Mouse (Mus musculus) forebrain, embryonic 12.5 days (tissue): ENCODE data around the gene Tead1. TPM values are rescaled to one million over a fixed set of nuclear protein-coding genes. Genes with fewer than 3 reads are reported as not detected.
A peak's percentile ranks its signal among the peaks of the same experiment; 100 is the strongest.

Experiments used
- ATAC-seq: fragments of 200-750 bp; cut with Nextera tagmentation; 2 replicates; pipeline ENCODE4 v1.8.0; 2017; ENCODE audit warnings: moderate TSS enrichment; ENCODE audit not compliant: low FRiP score
- H3K27ac ChIP-seq: fragments of 300-500 bp; sonication (generic); 2 replicates; pipeline ENCODE4 v1.5.1; 2016; ENCODE audit warnings: mild to moderate bottlenecking
- H3K27me3 ChIP-seq: fragments of 300-500 bp; sonication (generic); 2 replicates; pipeline ENCODE4 v1.6.1; 2016; ENCODE audit warnings: mild to moderate bottlenecking
- H3K36me3 ChIP-seq: fragments of 300-500 bp; sonication (generic); replicated peaks from 2 replicates; pipeline ENCODE4 v1.6.1; 2016; ENCODE audit warnings: mild to moderate bottlenecking
- H3K4me1 ChIP-seq: fragments of 300-500 bp; sonication (generic); 2 replicates; pipeline ENCODE4 v1.6.1; 2016
- H3K4me2 ChIP-seq: fragments of 300-500 bp; sonication (generic); 2 replicates; pipeline ENCODE4 v1.6.1; 2016; ENCODE audit warnings: mild to moderate bottlenecking, moderate library complexity
- H3K4me3 ChIP-seq: fragments of 300-500 bp; sonication (generic); replicated peaks from 2 replicates; pipeline ENCODE4 v1.5.1; 2016; ENCODE audit warnings: mild to moderate bottlenecking
- H3K9ac ChIP-seq: fragments of 300-500 bp; sonication (generic); 2 replicates; pipeline ENCODE4 v1.6.1; 2016; ENCODE audit warnings: mild to moderate bottlenecking
- H3K9me3 ChIP-seq: fragments of 300-500 bp; sonication (generic); 2 replicates; pipeline ENCODE4 v1.6.1; 2016
- WGBS: fragments of 180-500 bp; shearing (Covaris S2); methylation state at CpG from one replicate; pipeline ENCODE4 v1.1.7; 2016; 5-methylcytosine and 5-hydroxymethylcytosine counted together
- polyA plus RNA-seq: library from polyadenylated mRNA; unstranded; fragments of >200 nt; fragmentation: Nextera tagmentation; extraction: Ambion mirVana; gene quantifications from 2 replicates; pipeline ENCODE4 v1.2.1, GENCODE M21; 2016

The Tead1 gene
- polyA plus RNA-seq, 1 experiment from 2014 or later = 28.3 TPM

DNA sequence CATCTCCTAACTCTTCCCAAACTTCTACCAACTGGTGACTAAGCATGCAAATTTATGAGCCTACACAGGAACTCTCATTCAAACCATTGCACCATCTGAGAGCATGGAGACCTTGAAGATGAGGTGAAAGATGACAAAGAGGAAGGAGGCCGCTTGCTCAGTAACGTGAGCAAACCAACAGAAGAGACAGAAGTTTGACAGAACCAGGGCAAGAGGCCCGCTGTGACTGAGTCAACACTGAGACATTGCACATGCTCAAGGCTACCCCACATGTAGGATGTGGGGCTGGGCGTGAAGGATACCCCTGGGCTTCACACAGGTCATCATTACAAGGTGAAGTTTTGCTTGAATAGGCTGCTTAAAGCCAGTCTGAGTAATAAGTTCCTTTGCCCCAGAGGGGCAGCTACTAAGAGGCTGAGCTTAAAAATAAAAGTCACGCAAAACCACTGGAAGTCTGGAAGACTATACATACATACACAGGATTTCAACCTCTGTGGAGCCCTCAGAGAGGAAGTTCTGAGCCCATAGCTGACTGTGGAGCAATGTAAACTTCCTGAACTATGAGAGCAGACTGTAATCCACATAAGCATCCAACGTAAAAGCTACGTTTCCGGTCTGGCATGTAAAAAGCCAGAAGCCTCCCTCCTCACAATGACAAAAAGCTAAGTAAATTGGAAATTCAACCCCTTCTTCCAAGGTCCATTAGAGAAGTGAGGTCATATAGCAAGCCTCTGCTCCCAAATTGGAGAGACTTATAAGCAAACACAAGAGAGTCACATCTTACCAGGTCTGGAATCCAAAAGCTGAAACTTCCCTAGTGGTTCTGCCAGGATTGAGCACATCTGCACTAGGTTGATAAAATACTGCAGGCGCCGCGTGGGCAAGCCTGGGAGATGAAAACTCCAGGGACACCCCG lies 16.5 kb upstream of the Tead1 start:
- H3K9ac ChIP-seq = no peak overlapping the region
- H3K27me3 ChIP-seq = 0 out of 2 replicates have a peak, but pooled peaks cover 3% of the 10 kb centered on the region
- no peak for ATAC-seq
- WGBS = 81% methylated on average over 12 of the region's 12 CpGs
- no peaks in the 10 kb centered on the region for H3K9me3 ChIP-seq
- no peak overlapping the region for H3K4me2 ChIP-seq
- no peak overlapping the region for H3K27ac ChIP-seq
- no peaks in the 10 kb centered on the region for H3K36me3 ChIP-seq
- H3K4me1 ChIP-seq = peaks cover 6% of the 10 kb centered on the region; the same call in 1 of the 2 replicates
- no peak overlapping the region for H3K4me3 ChIP-seq

DNA sequence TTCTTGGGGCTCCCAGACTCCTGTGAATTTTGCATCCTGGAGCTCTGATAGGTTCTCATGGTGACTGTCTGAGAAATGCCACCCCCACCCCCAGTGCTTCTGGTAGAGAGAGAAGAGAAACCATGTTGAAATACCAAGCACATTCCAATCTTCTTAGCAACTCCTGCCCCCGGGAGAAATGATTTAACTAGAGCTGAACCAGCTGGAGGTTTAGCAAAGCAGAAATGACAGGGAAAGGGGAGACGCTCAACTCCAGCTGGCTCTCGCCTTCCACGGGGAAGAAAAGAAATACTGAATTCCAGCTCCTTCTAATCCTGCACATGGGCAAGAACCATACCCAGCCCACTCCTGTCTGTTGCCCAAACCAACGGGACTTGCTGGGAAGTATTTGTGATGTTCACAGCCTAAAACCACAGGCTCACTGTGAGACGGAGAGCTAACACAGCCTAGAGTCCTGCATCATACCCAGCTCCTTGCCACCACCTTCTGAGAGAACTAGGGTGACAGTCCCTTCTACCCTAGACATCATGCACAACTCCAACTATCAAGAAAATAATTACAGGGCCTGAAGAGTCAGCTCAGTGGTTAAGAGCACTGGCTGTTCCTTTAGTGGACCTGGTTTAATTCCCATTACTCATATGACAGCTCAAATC lies 15.7 kb upstream of the Tead1 start:
- H3K27me3 ChIP-seq = 0 out of 2 replicates have a peak, but pooled peaks cover 3% of the 10 kb centered on the region
- H3K27ac ChIP-seq = peak overlapping the region; percentile 9; the same call in 1 of the 2 replicates
- H3K9me3 ChIP-seq = no peaks in the 10 kb centered on the region
- ATAC-seq = no peak
- H3K36me3 ChIP-seq = no peaks in the 10 kb centered on the region
- H3K4me2 ChIP-seq = no peak overlapping the region
- no peak overlapping the region for H3K4me3 ChIP-seq
- no peak overlapping the region for H3K9ac ChIP-seq
- WGBS = 48% methylated on average over 6 of the region's 6 CpGs
- peaks cover 6% of the 10 kb centered on the region; the same call in 1 of the 2 replicates for H3K4me1 ChIP-seq

GRCm38 (mm10) chr7:112669993-112670392 lies 9.1 kb upstream of the Tead1 start:
- no peak overlapping the region for H3K4me3 ChIP-seq
- no peak for ATAC-seq
- no peaks in the 10 kb centered on the region for H3K4me1 ChIP-seq
- no peaks in the 10 kb centered on the region for H3K9me3 ChIP-seq
- WGBS = 86% methylated on average over 2 of the region's 2 CpGs
- H3K27ac ChIP-seq = no peak overlapping the region
- no peak overlapping the region for H3K9ac ChIP-seq
- no peaks in the 10 kb centered on the region for H3K27me3 ChIP-seq
- no peaks in the 10 kb centered on the region for H3K36me3 ChIP-seq
- H3K4me2 ChIP-seq = no peak overlapping the region

- peak; percentile 69 for ATAC-seq
- H3K4me1 ChIP-seq = peaks cover 37% of the 10 kb centered on the region
- peak overlapping the region; percentile 92 for H3K9ac ChIP-seq
- H3K36me3 ChIP-seq = no peaks in the 10 kb centered on the region
- H3K27me3 ChIP-seq = peaks cover 6% of the 10 kb centered on the region; the same call in 1 of the 2 replicates
- WGBS = under 1% methylated on average over 44 of the region's 44 CpGs
- H3K4me3 ChIP-seq = peak overlapping the region; percentile 93
- H3K4me2 ChIP-seq = peak overlapping the region; percentile 83
- no peaks in the 10 kb centered on the region for H3K9me3 ChIP-seq
- H3K27ac ChIP-seq = peak overlapping the region; percentile 93
Observed at GRCm38 (mm10) chr7:112678418-112679170, 524 bp upstream of the Tead1 start.

DNA sequence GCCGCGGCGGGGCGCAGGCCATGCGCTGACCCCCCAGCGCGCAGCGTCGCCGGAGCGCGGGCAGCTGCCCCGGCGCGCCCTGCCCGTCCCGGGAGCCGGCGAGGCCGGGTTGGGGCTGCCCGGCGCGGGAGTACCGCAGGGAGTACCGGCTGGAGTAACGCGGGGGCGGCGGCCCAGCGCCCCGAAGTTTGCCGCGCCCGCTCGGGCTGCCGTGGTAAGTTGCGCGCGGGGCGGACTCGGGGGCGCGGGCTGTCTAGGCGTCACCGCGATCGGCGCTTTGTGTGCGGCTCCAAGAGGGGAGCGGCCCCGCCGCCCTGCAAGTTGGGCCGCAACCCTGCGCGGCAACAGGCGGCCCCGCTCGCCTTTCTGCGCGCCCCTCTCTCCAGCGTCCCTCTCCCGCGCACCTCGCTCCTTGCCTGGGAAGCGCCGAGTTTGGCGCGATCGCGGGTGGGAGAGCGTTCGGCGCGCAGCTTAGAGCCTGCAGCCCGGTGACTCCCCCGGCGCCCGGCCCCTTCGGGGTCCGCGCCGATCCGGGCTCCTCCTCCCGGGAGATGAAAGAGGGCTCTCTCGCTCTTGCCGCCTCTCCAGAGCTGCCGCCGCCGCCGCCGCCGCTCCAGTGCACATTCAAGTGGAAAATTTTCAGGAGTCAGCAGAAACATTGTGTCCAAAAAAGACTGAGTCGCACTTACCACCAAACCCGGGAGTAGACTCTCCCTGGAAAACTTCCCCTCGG lies 561 bp downstream of the Tead1 start:
- ATAC-seq = peak; percentile 77
- Histone ChIP-seq H3K36me3 (no peaks in the 10 kb centered on the region), H3K9me3 (no peaks in the 10 kb centered on the region), H3K4me3 (peak overlapping the region; percentile 93), H3K27me3 (peaks cover 6% of the 10 kb centered on the region; the same call in 1 of the 2 replicates), H3K4me1 (peaks cover 47% of the 10 kb centered on the region), H3K4me2 (peak overlapping the region; percentile 83), H3K9ac (peak overlapping the region; percentile 92), H3K27ac (peak overlapping the region; percentile 93)
- under 1% methylated on average over 87 of the region's 95 CpGs for WGBS

DNA sequence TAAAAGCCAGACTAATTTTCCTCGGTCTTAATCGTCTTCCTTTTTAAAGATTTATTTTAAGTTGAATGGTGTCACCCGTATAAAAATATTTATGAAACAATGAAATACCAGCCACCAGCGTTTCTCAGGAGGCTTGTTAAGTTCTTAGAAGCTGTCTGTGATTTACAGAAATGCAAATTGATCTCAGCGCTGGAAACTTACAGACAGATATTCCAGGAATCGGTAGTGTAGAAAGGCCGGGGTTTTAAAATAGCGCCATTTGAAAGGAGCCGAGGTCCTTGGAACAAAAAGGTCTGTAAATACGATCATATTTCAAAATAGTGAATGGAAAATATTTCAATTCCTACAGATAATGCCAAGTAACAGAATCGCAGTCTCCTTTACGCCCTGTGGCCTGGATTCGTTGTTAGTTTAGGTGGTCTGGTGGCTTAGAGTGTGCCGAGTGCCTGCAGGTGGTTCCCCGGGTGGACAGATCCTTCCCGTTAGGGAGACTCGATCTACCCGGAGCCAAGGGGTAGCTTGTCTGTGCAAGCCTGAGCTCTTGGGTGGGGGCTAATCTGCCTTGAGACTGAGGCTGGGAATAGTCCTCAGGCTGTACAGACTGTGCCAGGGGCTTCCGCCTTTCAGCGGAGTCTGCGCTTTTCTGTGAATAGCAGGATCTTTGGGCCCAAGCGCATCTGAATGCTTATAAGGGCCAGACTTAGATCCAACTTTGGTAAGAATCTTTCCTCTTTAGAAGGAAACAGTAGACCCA lies 1.6 kb downstream of the Tead1 start:
- H3K27me3 ChIP-seq = peaks cover 6% of the 10 kb centered on the region; the same call in 1 of the 2 replicates
- ATAC-seq = no peak
- no peaks in the 10 kb centered on the region for H3K9me3 ChIP-seq
- peak overlapping the region; percentile 61 for H3K27ac ChIP-seq
- no peaks in the 10 kb centered on the region for H3K36me3 ChIP-seq
- 1% methylated on average over 22 of the region's 22 CpGs for WGBS
- peak overlapping the region; percentile 92 for H3K9ac ChIP-seq
- peaks cover 57% of the 10 kb centered on the region for H3K4me1 ChIP-seq
- H3K4me3 ChIP-seq = peak overlapping the region; percentile 93
- peak overlapping the region; percentile 83 for H3K4me2 ChIP-seq

GRCm38 (mm10) chr7:112684626-112685561 lies 5.8 kb downstream of the Tead1 start:
- Histone ChIP-seq H3K36me3 (no peaks in the 10 kb centered on the region), H3K4me1 (peaks cover 81% of the 10 kb centered on the region), H3K9ac (no peak overlapping the region; the same call in 1 of the 2 replicates), H3K4me2 (peak overlapping the region; percentile 45), H3K27me3 (no peaks in the 10 kb centered on the region), H3K4me3 (peak overlapping the region; percentile 18), H3K27ac (peak overlapping the region; percentile 64), H3K9me3 (no peaks in the 10 kb centered on the region)
- peak; percentile 42 for ATAC-seq
- 4% methylated on average over 23 of the region's 23 CpGs for WGBS

GRCm38 (mm10) chr7:112685993-112686392 lies 6.9 kb downstream of the Tead1 start:
- Histone ChIP-seq H3K9ac (no peak overlapping the region), H3K4me2 (no peak overlapping the region), H3K36me3 (no peaks in the 10 kb centered on the region), H3K4me1 (peaks cover 86% of the 10 kb centered on the region), H3K27me3 (no peaks in the 10 kb centered on the region), H3K4me3 (no peak overlapping the region), H3K9me3 (no peaks in the 10 kb centered on the region), H3K27ac (no peak overlapping the region)
- ATAC-seq = no peak
- 72% methylated on average over 3 of the region's 3 CpGs for WGBS

DNA sequence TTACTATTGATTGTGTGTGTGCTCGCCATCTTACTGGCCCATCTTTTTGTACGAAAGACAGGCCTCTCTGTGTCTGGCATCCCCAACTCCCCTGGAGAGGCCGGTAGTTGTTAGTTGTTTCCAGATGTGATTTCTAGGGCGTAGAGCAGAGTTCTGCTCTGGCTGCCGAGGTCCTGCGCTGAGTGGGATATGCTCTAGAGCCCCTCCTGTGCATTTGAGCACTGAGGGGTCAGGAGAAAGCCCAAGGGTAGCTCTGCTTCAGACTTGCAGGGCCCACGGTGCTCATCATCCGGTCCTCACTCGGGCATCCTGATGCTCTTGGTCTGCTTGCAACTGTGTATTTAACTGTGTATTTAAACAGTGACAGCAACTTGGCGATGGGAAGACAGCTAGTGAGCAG lies 7.5 kb downstream of the Tead1 start:
- H3K27me3 ChIP-seq = no peaks in the 10 kb centered on the region
- 47% methylated on average over 10 of the region's 10 CpGs for WGBS
- no peak overlapping the region for H3K4me3 ChIP-seq
- peaks cover 89% of the 10 kb centered on the region for H3K4me1 ChIP-seq
- H3K27ac ChIP-seq = no peak overlapping the region
- no peaks in the 10 kb centered on the region for H3K36me3 ChIP-seq
- no peak for ATAC-seq
- no peak overlapping the region for H3K4me2 ChIP-seq
- H3K9ac ChIP-seq = no peak overlapping the region
- H3K9me3 ChIP-seq = no peaks in the 10 kb centered on the region

DNA sequence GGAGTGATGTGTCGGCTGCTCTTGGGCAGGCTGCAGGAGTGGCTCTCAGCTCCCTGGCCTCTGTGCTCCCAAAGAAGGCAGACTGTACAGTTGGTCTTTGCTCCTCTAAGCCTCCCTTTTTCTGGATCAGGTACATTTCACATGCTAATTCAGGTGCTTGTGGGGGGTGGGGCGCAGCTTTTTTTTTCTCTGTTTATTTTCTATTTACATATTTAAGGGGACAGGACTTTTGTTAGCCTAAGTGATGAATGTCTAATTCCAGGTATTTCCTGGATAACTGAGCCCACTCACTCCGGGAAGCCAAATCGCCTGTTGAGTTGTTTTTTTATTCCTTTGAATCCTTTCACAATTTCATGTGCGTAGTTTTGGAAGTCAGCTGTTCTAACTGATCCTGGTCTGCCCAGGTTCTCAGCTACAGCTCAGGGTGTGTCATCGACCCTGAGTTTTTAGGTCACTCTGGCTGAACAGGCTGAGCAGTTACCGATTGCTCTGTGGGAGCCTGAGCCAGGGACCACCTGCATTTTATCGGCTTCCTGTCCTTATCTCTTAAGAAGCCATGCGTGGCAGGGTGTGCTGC lies 9.4 kb downstream of the Tead1 start:
- Histone ChIP-seq H3K4me3 (no peak overlapping the region), H3K27ac (no peak overlapping the region), H3K4me2 (no peak overlapping the region), H3K36me3 (no peaks in the 10 kb centered on the region), H3K9ac (no peak overlapping the region), H3K27me3 (no peaks in the 10 kb centered on the region), H3K4me1 (peaks cover 85% of the 10 kb centered on the region), H3K9me3 (no peaks in the 10 kb centered on the region)
- WGBS = 38% methylated on average over 9 of the region's 9 CpGs
- ATAC-seq = no peak
